Mouse (Mus musculus) megakaryocyte, embryonic 14.5 days (primary cell): ENCODE data around the gene Dusp3.

Source experiments
- FLI1 ChIP-seq: IDR thresholded peaks from 2 replicates; pipeline ENCODE4 v1.6.1; 2012; ENCODE audit warnings: low read length, inconsistent platforms, mixed read lengths
- GATA1 ChIP-seq: IDR thresholded peaks from 3 replicates; pipeline ENCODE4 v1.6.1; 2012; ENCODE audit warnings: mixed read lengths, low read length, inconsistent platforms, borderline replicate concordance

DNA sequence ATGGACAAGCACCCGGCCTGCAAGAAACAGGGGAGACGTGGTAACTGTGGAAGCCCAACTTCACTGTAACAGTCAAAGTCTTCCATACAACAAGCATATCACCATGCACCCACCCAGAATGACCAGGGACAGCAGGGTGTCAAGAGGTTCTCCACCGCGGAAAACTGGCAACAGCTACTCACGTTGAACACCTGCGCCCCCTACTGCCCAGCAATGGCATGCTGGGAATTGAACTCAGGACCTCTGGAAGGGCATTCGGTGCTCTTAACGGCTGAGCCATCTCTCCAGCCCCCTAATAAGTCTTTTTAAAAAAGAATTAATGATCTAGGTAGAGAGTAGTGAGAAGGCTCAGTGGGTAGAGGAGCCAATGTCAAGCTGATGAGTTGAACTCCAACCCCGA, 11.9 kb downstream of the Dusp3 start:
- TF ChIP-seq GATA1: no peak
- no peak for TF ChIP-seq FLI1
